Mouse (Mus musculus) limb, embryonic 10.5 days (tissue): ENCODE measurements around the gene Syne2. TPM values are rescaled to one million over a fixed set of nuclear protein-coding genes. Genes with fewer than 3 reads are reported as not detected.
A peak's percentile ranks its signal among the peaks of the same experiment; 100 is the strongest.
"Not testable (repeated sequence)": the region's sequence is repeated elsewhere in the genome, so short reads cannot be mapped to it uniquely, and the experiment has no call there.

Source experiments
- DNase-seq: peaks from one replicate; pipeline ENCODE4 v3.0.0-alpha.2; 2017; ENCODE audit warnings: low spot score
- H3K27ac ChIP-seq: fragments of 300-500 bp; sonication (generic); 2 replicates; pipeline ENCODE4 v1.5.1; 2016; ENCODE audit warnings: mild to moderate bottlenecking
- H3K27me3 ChIP-seq: fragments of 300-500 bp; sonication (generic); 2 replicates; pipeline ENCODE4 v1.6.1; 2016; ENCODE audit warnings: low read depth, mild to moderate bottlenecking; ENCODE audit not compliant: poor library complexity, severe bottlenecking
- H3K36me3 ChIP-seq: fragments of 300-500 bp; sonication (generic); 2 replicates; pipeline ENCODE4 v1.6.1; 2016; ENCODE audit warnings: mild to moderate bottlenecking, moderate library complexity
- H3K4me1 ChIP-seq: fragments of 300-500 bp; sonication (generic); 2 replicates; pipeline ENCODE4 v1.6.1; 2016
- H3K4me3 ChIP-seq: fragments of 300-500 bp; sonication (generic); 2 replicates; pipeline ENCODE4 v1.5.1; 2016; ENCODE audit warnings: mild to moderate bottlenecking, moderate library complexity
- H3K9me3 ChIP-seq: fragments of 300-500 bp; sonication (generic); replicated peaks from 2 replicates; pipeline ENCODE4 v1.6.1; 2016; ENCODE audit warnings: mild to moderate bottlenecking
- WGBS: fragments of 180-500 bp; shearing (Covaris S2); methylation state at CpG from one replicate; pipeline ENCODE4 v1.1.7; 2016; 5-methylcytosine and 5-hydroxymethylcytosine counted together
- polyA plus RNA-seq: library from polyadenylated mRNA; unstranded; fragments of >200 nt; fragmentation: Nextera tagmentation; extraction: Ambion mirVana; gene quantifications from 2 replicates; pipeline ENCODE4 v1.2.1, GENCODE M21; 2016

The Syne2 gene
- polyA plus RNA-seq, result 89.8 and 113 TPM in 2 replicates

- peak within 1 kb of the TSS; percentile 96 for H3K4me3 ChIP-seq
- DNase-seq, result peak; percentile 88
- peaks cover 51% of the 10 kb centered on the region for H3K4me1 ChIP-seq
- WGBS, result under 1% methylated on average over 54 of the region's 54 CpGs
- H3K36me3 ChIP-seq, result no peaks in the 10 kb centered on the region
- peak within 1 kb of the TSS; percentile 99 for H3K27ac ChIP-seq
- peaks cover 21% of the 10 kb centered on the region for H3K27me3 ChIP-seq
- no peaks in the 10 kb centered on the region for H3K9me3 ChIP-seq
Observed at GRCm38 (mm10) chr12:75817959-75818452, at the start of gene Syne2. TSS of gene Syne2 (plus strand) at chr12:75818134.

DNA sequence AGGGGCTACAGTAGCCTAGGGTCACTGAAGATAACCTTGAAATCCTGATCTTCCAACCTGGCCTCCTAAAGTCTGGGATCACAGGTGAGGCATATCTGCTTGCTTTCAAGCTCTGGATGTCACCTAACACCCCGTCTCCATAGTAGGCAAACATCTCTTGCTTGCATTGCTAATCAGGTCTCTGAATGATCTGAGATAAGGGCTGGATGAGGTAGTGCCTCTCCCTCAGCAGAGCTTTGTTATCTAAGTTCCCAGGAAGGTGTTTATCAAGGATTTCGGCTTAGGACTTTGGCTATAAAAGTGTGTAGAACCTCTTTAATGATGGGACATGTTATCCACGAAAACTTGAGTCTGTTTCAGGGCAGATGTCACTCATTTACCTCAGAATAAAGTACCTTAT, 46.5 kb upstream of the Syne2 start:
- Histone ChIP-seq H3K27me3 (no peaks in the 10 kb centered on the region), H3K4me1 (peaks cover 10% of the 10 kb centered on the region), H3K36me3 (no peaks in the 10 kb centered on the region), H3K9me3 (no peaks in the 10 kb centered on the region), H3K27ac (no peak overlapping the region), H3K4me3 (no peak overlapping the region)
- 59% methylated on average over 3 of the region's 3 CpGs for WGBS
- DNase-seq, result no peak

- DNase-seq, result peak; percentile 68
- Histone ChIP-seq H3K27ac (no peak overlapping the region), H3K4me3 (no peak overlapping the region), H3K9me3 (no peaks in the 10 kb centered on the region), H3K27me3 (no peaks in the 10 kb centered on the region), H3K36me3 (no peaks in the 10 kb centered on the region), H3K4me1 (no peaks in the 10 kb centered on the region)
- WGBS, result 31% methylated on average over 3 of the region's 3 CpGs
Observed at GRCm38 (mm10) chr12:75772424-75773034, 45.4 kb upstream of the Syne2 start.

DNA sequence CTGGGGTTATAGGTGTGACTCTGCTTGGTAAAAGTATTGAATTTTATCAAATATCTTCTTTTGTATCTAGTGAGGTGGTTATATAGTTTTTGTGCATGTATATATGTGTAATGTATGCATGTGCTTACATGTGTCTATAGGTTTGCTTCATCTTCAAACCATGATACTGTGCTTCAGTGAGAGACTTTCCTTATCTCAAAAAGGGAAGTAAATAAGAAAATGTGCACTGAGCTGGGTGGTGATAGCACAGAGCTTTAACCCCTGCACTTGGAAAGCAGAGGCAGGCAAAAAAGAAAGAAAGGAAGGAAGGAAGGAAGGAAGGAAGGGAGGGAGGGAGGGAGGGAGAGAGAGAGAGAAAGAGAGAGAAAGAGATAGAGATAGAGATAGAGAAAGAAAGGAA, 36.5 kb upstream of the Syne2 start:
- H3K9me3 ChIP-seq, result no peaks in the 10 kb centered on the region
- no peak for DNase-seq
- H3K36me3 ChIP-seq, result no peaks in the 10 kb centered on the region
- H3K4me1 ChIP-seq, result no peaks in the 10 kb centered on the region
- no peak overlapping the region for H3K4me3 ChIP-seq
- H3K27me3 ChIP-seq, result no peaks in the 10 kb centered on the region
- no peak overlapping the region for H3K27ac ChIP-seq

- DNase-seq, result no peak
- Histone ChIP-seq H3K4me3 (no peak overlapping the region), H3K4me1 (no peaks in the 10 kb centered on the region), H3K36me3 (no peaks in the 10 kb centered on the region), H3K27me3 (no peaks in the 10 kb centered on the region), H3K27ac (no peak overlapping the region), H3K9me3 (no peaks in the 10 kb centered on the region)
- WGBS, result 86% methylated on average over 7 of the region's 7 CpGs
Observed at GRCm38 (mm10) chr12:75781995-75782394, 35.9 kb upstream of the Syne2 start.

- Histone ChIP-seq H3K27me3 (no peaks in the 10 kb centered on the region), H3K27ac (no peak overlapping the region), H3K9me3 (no peaks in the 10 kb centered on the region), H3K4me1 (no peaks in the 10 kb centered on the region), H3K36me3 (no peaks in the 10 kb centered on the region), H3K4me3 (no peak overlapping the region)
- 88% methylated on average over 2 of the region's 2 CpGs for WGBS
- no peak for DNase-seq
Observed at GRCm38 (mm10) chr12:75784271-75784751, 33.6 kb upstream of the Syne2 start.

DNA sequence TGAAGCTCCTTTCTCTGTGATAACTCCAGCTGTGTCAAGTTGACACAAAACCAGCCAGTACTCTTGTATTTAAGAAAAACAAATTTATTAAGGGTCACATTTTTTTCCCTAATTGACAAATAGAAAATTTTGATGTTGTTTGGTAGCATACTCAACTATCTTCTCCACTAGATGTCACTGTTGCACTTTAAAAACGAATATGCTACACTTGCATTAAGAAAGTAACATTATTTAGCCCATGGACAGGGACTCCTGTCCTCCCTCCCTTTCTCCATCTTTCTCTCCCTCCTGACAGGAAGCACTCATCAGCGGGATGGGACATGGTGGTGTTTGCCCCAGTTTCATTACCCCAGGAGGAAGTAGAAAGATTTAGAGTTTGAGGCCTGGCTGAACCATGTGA, 31.3 kb upstream of the Syne2 start:
- not testable (repeated sequence) for DNase-seq, H3K27ac ChIP-seq, H3K27me3 ChIP-seq, H3K36me3 ChIP-seq, H3K4me3 ChIP-seq, H3K4me1 ChIP-seq, H3K9me3 ChIP-seq
- WGBS, result 4% methylated on average over 2 of the region's 2 CpGs

DNA sequence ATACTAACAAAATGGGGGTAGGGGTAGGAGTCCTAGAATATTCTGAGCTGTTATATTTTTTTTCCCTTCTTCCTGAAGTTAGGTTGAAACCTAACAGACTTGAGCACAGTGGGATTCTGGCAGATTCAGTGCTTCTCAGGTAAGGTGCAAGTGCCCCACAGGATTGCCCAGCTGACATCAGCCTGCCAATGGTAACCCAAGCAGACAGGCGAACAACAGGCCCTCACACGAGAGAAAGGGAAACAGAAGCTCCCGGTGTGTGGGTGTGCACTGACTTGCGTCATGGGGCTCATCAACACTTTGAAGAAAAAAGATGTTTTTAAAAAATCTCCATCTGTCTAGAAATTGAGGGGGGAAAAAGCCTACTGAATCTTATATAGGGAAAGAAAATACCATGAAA, 28.5 kb upstream of the Syne2 start:
- 72% methylated on average over 4 of the region's 4 CpGs for WGBS
- no peak overlapping the region for H3K27ac ChIP-seq
- H3K27me3 ChIP-seq, result no peaks in the 10 kb centered on the region
- H3K9me3 ChIP-seq, result no peaks in the 10 kb centered on the region
- no peaks in the 10 kb centered on the region for H3K4me1 ChIP-seq
- no peak for DNase-seq
- H3K4me3 ChIP-seq, result no peak overlapping the region
- H3K36me3 ChIP-seq, result no peaks in the 10 kb centered on the region

GRCm38 (mm10) chr12:75794527-75794926, 23.4 kb upstream of the Syne2 start:
- no peaks in the 10 kb centered on the region for H3K4me1 ChIP-seq
- H3K9me3 ChIP-seq, result no peaks in the 10 kb centered on the region
- H3K27ac ChIP-seq, result no peak overlapping the region
- no peak for DNase-seq
- H3K36me3 ChIP-seq, result no peaks in the 10 kb centered on the region
- no peaks in the 10 kb centered on the region for H3K27me3 ChIP-seq
- WGBS, result 70% methylated on average over 4 of the region's 4 CpGs
- H3K4me3 ChIP-seq, result no peak overlapping the region

DNA sequence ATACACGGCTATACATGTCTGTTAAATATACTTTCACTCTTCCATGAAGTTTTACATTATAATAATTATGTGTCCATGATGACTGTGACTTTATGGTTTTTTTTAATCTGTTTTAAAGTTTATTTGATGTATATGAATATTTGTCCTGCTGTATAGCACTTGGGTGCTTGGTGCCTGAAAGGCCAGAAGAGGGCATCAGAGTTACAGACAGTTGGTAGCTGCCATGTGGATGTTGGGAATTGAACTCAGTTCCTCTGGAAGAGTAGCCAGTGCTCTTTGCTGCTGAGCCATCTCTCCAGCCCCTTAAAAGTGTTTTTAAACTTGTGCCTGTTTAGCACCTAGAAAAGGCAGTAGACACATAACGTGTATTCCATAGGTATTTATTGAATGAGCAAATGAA, 21.4 kb upstream of the Syne2 start:
- Histone ChIP-seq H3K36me3 (no peaks in the 10 kb centered on the region), H3K9me3 (no peaks in the 10 kb centered on the region), H3K4me3 (no peak overlapping the region), H3K4me1 (no peaks in the 10 kb centered on the region), H3K27ac (no peak overlapping the region), H3K27me3 (no peaks in the 10 kb centered on the region)
- no peak for DNase-seq
- 85% methylated on average over 2 of the region's 2 CpGs for WGBS

GRCm38 (mm10) chr12:75806281-75806680, 11.7 kb upstream of the Syne2 start:
- Histone ChIP-seq H3K9me3 (no peaks in the 10 kb centered on the region), H3K27ac (no peak overlapping the region), H3K4me1 (no peaks in the 10 kb centered on the region), H3K36me3 (no peaks in the 10 kb centered on the region), H3K4me3 (no peak overlapping the region), H3K27me3 (no peaks in the 10 kb centered on the region)
- DNase-seq, result no peak
- WGBS, result 84% methylated on average over 4 of the region's 4 CpGs

DNA sequence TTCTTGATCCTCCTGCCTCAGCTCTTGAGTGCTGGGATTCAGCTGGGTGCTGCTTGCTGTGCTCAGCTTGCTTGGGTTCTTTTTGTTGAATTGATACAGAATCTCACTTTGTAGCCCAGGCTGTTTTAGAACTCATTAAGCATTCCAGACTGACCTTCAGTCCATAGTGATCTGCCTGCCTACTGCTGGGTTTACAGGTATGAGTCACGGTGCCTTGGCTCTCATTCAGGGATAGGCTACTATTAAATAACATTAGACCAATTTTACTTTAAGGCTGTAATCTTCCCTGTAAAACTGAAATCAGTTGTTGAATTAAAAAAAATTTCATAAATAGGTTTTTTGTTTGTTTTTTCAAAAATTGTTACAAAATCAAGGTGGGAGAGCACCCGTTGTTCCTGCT, 4.2 kb upstream of the Syne2 start:
- Histone ChIP-seq H3K36me3 (no peaks in the 10 kb centered on the region), H3K4me1 (peaks cover 12% of the 10 kb centered on the region), H3K4me3 (no peak overlapping the region), H3K27ac (no peak overlapping the region), H3K9me3 (no peaks in the 10 kb centered on the region), H3K27me3 (peaks cover 21% of the 10 kb centered on the region)
- WGBS, result 93% methylated on average over 2 of the region's 2 CpGs
- DNase-seq, result no peak

DNA sequence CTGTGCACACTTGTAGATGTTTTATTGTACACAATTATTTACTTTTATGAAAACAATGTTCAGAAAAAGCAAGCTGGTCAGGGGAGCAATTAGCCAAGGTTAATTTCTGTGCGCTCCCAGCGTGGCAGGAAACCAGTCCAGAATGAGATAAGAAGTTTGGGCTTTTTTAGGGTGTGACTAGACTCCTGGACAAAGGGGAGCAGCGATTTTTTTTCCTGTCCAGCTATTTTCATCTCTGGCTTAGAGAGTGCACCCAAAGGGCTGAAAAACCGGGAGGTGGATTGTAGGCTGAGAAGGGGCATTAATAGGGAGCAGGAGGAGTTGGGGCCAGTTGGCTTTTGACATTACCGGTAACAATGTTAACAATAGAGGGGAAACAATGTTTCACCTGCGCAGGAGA, 3.4 kb upstream of the Syne2 start:
- no peak overlapping the region for H3K27ac ChIP-seq
- DNase-seq, result no peak
- peaks cover 19% of the 10 kb centered on the region for H3K4me1 ChIP-seq
- H3K36me3 ChIP-seq, result no peaks in the 10 kb centered on the region
- no peaks in the 10 kb centered on the region for H3K9me3 ChIP-seq
- 82% methylated on average over 6 of the region's 6 CpGs for WGBS
- H3K4me3 ChIP-seq, result no peak overlapping the region
- peaks cover 21% of the 10 kb centered on the region for H3K27me3 ChIP-seq
